Mouse (Mus musculus) forebrain, embryonic 15.5 days (tissue): Measurements from ENCODE around the gene Wdr24. TPM values are rescaled to one million over a fixed set of nuclear protein-coding genes. Genes with fewer than 3 reads are reported as not detected.

Source experiments
- ATAC-seq: fragments of 200-750 bp; cut with Nextera tagmentation; replicated peaks from 2 replicates; pipeline ENCODE4 v1.8.0; 2017; ENCODE audit warnings: mild to moderate bottlenecking, moderate TSS enrichment, moderate library complexity
- H3K27ac ChIP-seq: fragments of 300-500 bp; sonication (generic); replicated peaks from 2 replicates; pipeline ENCODE4 v1.5.1; 2015; ENCODE audit warnings: mild to moderate bottlenecking, inconsistent platforms
- H3K27me3 ChIP-seq: fragments of 300-500 bp; sonication (generic); 2 replicates; pipeline ENCODE4 v1.6.1; 2015; ENCODE audit warnings: inconsistent platforms
- H3K36me3 ChIP-seq: fragments of 300-500 bp; sonication (generic); 2 replicates; pipeline ENCODE4 v1.6.1; 2015; ENCODE audit warnings: mild to moderate bottlenecking, inconsistent platforms
- H3K4me1 ChIP-seq: fragments of 300-500 bp; sonication (generic); 2 replicates; pipeline ENCODE4 v1.6.1; 2015; ENCODE audit warnings: inconsistent platforms
- H3K4me2 ChIP-seq: fragments of 300-500 bp; sonication (generic); replicated peaks from 2 replicates; pipeline ENCODE4 v1.6.1; 2015; ENCODE audit warnings: mild to moderate bottlenecking, inconsistent platforms
- H3K4me3 ChIP-seq: fragments of 300-500 bp; sonication (generic); 2 replicates; pipeline ENCODE4 v1.5.1; 2015; ENCODE audit warnings: mild to moderate bottlenecking, inconsistent platforms
- H3K9ac ChIP-seq: fragments of 300-500 bp; sonication (generic); replicated peaks from 2 replicates; pipeline ENCODE4 v1.6.1; 2015; ENCODE audit warnings: mild to moderate bottlenecking, inconsistent platforms
- H3K9me3 ChIP-seq: fragments of 300-500 bp; sonication (generic); 2 replicates; pipeline ENCODE4 v1.6.1; 2016; ENCODE audit warnings: inconsistent platforms
- WGBS: fragments of 180-500 bp; shearing (Covaris S2); methylation state at CpG from one replicate; pipeline ENCODE4 v1.1.7; 2015; ENCODE audit warnings: mixed read lengths; 5-methylcytosine and 5-hydroxymethylcytosine counted together
- polyA plus RNA-seq: library from polyadenylated mRNA; unstranded; fragments of >200 nt; fragmentation: Nextera tagmentation; extraction: Ambion mirVana; gene quantifications from 2 replicates; pipeline ENCODE4 v1.2.1, GENCODE M21; 2015

Wdr24 gene
- polyA plus RNA-seq, 1 experiment from 2014 or later, result 34.2 TPM

GRCm38 (mm10) chr17:25808789-25809605, 14.4 kb upstream of the Wdr24 start, which contains the start of gene Fbxl16:
Gene Fbxl16 (plus strand): TSS chr17:25809085.
- Histone ChIP-seq H3K9me3 (no peaks in the 10 kb centered on the region), H3K4me2 (peak within 1 kb of the TSS; percentile 89), H3K36me3 (no peaks in the 10 kb centered on the region), H3K27me3 (no peaks in the 10 kb centered on the region), H3K9ac (peak within 1 kb of the TSS; percentile 99), H3K27ac (peak within 1 kb of the TSS; percentile 98), H3K4me1 (peaks cover 42% of the 10 kb centered on the region), H3K4me3 (peak within 1 kb of the TSS; percentile 99)
- WGBS, result under 1% methylated on average over 93 of the region's 100 CpGs
- peak; percentile 86 for ATAC-seq

GRCm38 (mm10) chr17:25809606-25810340, 13.7 kb upstream of the Wdr24 start:
- WGBS, result 6% methylated on average over 25 of the region's 25 CpGs
- H3K36me3 ChIP-seq, result no peaks in the 10 kb centered on the region
- H3K9ac ChIP-seq, result peak overlapping the region; percentile 99
- peak overlapping the region; percentile 89 for H3K4me2 ChIP-seq
- peak; percentile 53 for ATAC-seq
- peak overlapping the region; percentile 98 for H3K27ac ChIP-seq
- peak overlapping the region; percentile 99 for H3K4me3 ChIP-seq
- H3K4me1 ChIP-seq, result peaks cover 47% of the 10 kb centered on the region
- H3K9me3 ChIP-seq, result no peaks in the 10 kb centered on the region
- H3K27me3 ChIP-seq, result no peaks in the 10 kb centered on the region

GRCm38 (mm10) chr17:25810890-25811289, 12.5 kb upstream of the Wdr24 start:
- no peaks in the 10 kb centered on the region for H3K9me3 ChIP-seq
- H3K4me3 ChIP-seq, result peak overlapping the region; percentile 99; the same call in 1 of the 2 replicates

GRCm38 (mm10) chr17:25813471-25813870, 10.0 kb upstream of the Wdr24 start:
- Histone ChIP-seq H3K27ac (no peak overlapping the region), H3K9ac (peak overlapping the region; percentile 28), H3K4me2 (peak overlapping the region; percentile 35), H3K4me3 (peak overlapping the region; percentile 16), H3K9me3 (no peaks in the 10 kb centered on the region), H3K36me3 (peaks cover 16% of the 10 kb centered on the region), H3K27me3 (peaks cover 8% of the 10 kb centered on the region), H3K4me1 (peaks cover 40% of the 10 kb centered on the region)
- WGBS, result 2% methylated on average over 20 of the region's 20 CpGs
- no peak for ATAC-seq

More at GRCm38 (mm10) chr17:25810890-25811289, 12.5 kb upstream of the Wdr24 start:
- Histone ChIP-seq H3K27ac (no peak overlapping the region), H3K4me1 (peaks cover 47% of the 10 kb centered on the region), H3K9ac (no peak overlapping the region), H3K36me3 (no peaks in the 10 kb centered on the region), H3K4me2 (peak overlapping the region; percentile 89), H3K27me3 (no peaks in the 10 kb centered on the region)
- no peak for ATAC-seq
- 82% methylated on average over 4 of the region's 4 CpGs for WGBS

- 93% methylated on average over 11 of the region's 11 CpGs for WGBS
- H3K9me3 ChIP-seq, result no peaks in the 10 kb centered on the region
- ATAC-seq, result no peak
Measured at GRCm38 (mm10) chr17:25817662-25818061, 5.8 kb upstream of the Wdr24 start.

GRCm38 (mm10) chr17:25818851-25819780, 4.3 kb upstream of the Wdr24 start:
- peaks cover 22% of the 10 kb centered on the region for H3K27me3 ChIP-seq
- no peak for ATAC-seq
- H3K4me1 ChIP-seq, result peaks cover 13% of the 10 kb centered on the region
- no peaks in the 10 kb centered on the region for H3K9me3 ChIP-seq
- H3K4me3 ChIP-seq, result no peak overlapping the region
- 10% methylated on average over 46 of the region's 46 CpGs for WGBS
- no peak overlapping the region for H3K4me2 ChIP-seq
- H3K36me3 ChIP-seq, result peaks cover 27% of the 10 kb centered on the region
- H3K9ac ChIP-seq, result no peak overlapping the region
- no peak overlapping the region for H3K27ac ChIP-seq

More at GRCm38 (mm10) chr17:25817662-25818061, 5.8 kb upstream of the Wdr24 start:
- Histone ChIP-seq H3K36me3 (peaks cover 27% of the 10 kb centered on the region), H3K27me3 (peaks cover 22% of the 10 kb centered on the region), H3K4me3 (no peak overlapping the region), H3K4me1 (peaks cover 18% of the 10 kb centered on the region), H3K9ac (no peak overlapping the region), H3K27ac (no peak overlapping the region), H3K4me2 (no peak overlapping the region)

GRCm38 (mm10) chr17:25824362-25825142, 1.1 kb downstream of the Wdr24 start:
- Histone ChIP-seq H3K9ac (peak overlapping the region; percentile 68), H3K4me1 (peaks cover 51% of the 10 kb centered on the region), H3K4me3 (peak overlapping the region; percentile 68), H3K36me3 (peaks cover 17% of the 10 kb centered on the region), H3K27ac (no peak overlapping the region), H3K4me2 (peak overlapping the region; percentile 88), H3K9me3 (no peaks in the 10 kb centered on the region), H3K27me3 (peaks cover 8% of the 10 kb centered on the region; the same call in 1 of the 2 replicates)
- ATAC-seq, result no peak
- 77% methylated on average over 17 of the region's 17 CpGs for WGBS

GRCm38 (mm10) chr17:25825311-25825710, 1.9 kb downstream of the Wdr24 start:
- ATAC-seq, result no peak
- no peaks in the 10 kb centered on the region for H3K9me3 ChIP-seq
- H3K4me1 ChIP-seq, result peaks cover 59% of the 10 kb centered on the region
- H3K4me2 ChIP-seq, result peak overlapping the region; percentile 88; the same call in 1 of the 2 replicates
- H3K9ac ChIP-seq, result no peak overlapping the region
- no peak overlapping the region for H3K4me3 ChIP-seq
- 90% methylated on average over 6 of the region's 6 CpGs for WGBS
- no peak overlapping the region for H3K27ac ChIP-seq
- H3K27me3 ChIP-seq, result 0 out of 2 replicates have a peak, but pooled peaks cover under 1% of the 10 kb centered on the region
- H3K36me3 ChIP-seq, result peaks cover 18% of the 10 kb centered on the region

GRCm38 (mm10) chr17:25825984-25826570, 2.6 kb downstream of the Wdr24 start:
- H3K9ac ChIP-seq, result no peak overlapping the region

GRCm38 (mm10) chr17:25827011-25827410, 3.6 kb downstream of the Wdr24 start:
- Histone ChIP-seq H3K9me3 (no peaks in the 10 kb centered on the region), H3K9ac (no peak overlapping the region), H3K36me3 (peaks cover 32% of the 10 kb centered on the region), H3K4me3 (no peak overlapping the region), H3K27me3 (no peaks in the 10 kb centered on the region), H3K4me1 (peaks cover 76% of the 10 kb centered on the region), H3K27ac (no peak overlapping the region), H3K4me2 (no peak overlapping the region)
- WGBS, result 94% methylated on average over 13 of the region's 13 CpGs
- ATAC-seq, result no peak

More at GRCm38 (mm10) chr17:25825984-25826570, 2.6 kb downstream of the Wdr24 start:
- H3K27me3 ChIP-seq, result no peaks in the 10 kb centered on the region
- ATAC-seq, result no peak
- H3K27ac ChIP-seq, result no peak overlapping the region
- 96% methylated on average over 27 of the region's 27 CpGs for WGBS
- H3K4me1 ChIP-seq, result peaks cover 66% of the 10 kb centered on the region
- H3K36me3 ChIP-seq, result peaks cover 25% of the 10 kb centered on the region
- no peak overlapping the region for H3K4me3 ChIP-seq
- no peak overlapping the region for H3K4me2 ChIP-seq
- no peaks in the 10 kb centered on the region for H3K9me3 ChIP-seq
